Mouse (Mus musculus) cerebellum, postnatal 14 days (tissue): ENCODE measurements around the gene Klhl8.

Source experiments
- DNase-seq, 2 experiments: peaks; one replicate each; pipeline ENCODE4 v3.0.0; 2021; ENCODE audit warnings: mixed read lengths in 2 of 2

Klhl8 gene

DNA sequence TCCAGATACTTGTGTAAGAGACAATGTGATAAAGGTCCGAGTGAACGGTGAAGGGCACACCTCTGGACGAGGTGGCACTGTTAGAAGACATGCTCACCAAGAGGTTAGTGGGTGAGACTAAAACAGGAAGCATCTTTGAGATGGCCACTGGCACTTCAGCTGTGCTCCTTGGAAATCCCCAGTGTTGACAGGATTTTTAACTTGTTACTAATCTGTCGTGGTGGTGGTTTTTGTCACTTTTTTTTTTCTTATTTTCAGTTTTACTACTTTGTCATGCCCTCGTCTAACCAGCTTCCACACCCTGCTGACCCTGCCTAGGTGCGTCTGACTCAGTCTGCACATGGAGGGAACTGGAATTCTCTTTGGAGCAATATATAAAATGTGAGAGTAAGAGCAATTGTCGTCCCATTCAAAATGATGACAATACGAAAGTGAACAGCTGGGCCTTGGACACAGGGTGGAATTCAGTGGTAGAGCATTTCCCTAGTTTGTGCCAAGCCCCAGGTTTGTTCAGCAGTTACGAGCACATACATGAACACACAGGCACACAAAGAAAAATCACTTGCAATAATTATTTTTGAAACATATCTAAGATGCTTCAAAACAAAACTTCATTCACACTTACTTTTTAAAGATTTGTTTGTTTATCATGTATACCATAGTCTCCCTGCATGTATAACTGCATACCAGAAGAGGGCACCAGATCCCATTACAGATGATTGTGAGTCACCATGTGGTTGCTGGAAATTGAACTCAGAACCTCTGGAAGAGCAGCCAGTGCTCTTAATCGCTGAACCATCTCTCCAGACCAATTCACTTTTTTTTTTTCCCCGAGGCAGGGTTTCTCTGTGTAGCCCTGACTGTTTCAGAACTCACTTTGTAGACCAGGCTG, 3.5 kb upstream of the Klhl8 start:
- no peak for DNase-seq

DNA sequence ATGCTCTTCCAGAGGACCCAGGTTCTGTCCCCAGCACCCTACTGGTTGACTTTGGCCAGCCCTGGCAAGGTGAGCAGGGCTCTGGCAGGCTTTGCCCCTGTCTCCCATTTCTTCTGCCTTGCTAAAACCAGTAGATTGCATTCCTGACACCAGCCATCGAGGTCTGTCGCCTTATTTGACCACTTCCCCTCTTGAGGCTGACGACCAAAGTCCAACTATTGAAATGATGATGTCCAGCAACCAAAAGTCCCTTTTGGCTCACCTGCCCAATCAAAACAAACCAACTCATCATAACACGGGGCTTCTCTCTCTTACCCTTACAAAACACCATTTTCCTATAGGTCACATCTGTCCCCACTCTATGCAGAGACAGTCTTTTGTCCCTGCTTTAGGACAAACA, 2.1 kb upstream of the Klhl8 start:
- DNase-seq = no peak

DNA sequence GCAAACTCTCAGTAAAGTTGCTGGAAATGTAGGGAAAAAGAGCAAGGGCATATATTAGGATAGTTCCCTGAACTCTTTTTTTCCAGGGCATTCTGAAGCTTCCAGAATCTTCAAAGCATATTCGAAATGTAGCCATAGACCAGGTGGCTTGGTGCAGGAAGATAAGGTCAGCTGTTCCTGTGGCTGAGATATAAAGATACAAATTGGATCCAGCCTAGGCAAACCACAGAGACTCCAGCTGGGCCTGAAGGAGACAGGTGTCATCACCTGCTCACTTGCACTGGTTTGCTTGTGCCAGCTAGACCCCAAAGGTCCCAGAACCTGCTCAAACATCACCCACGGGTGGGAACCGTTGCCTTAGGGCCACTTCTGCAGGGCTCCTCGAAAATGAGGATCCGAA, 496 bp upstream of the Klhl8 start:
- peak in 1 of 2 experiments; percentile 15 for DNase-seq

DNA sequence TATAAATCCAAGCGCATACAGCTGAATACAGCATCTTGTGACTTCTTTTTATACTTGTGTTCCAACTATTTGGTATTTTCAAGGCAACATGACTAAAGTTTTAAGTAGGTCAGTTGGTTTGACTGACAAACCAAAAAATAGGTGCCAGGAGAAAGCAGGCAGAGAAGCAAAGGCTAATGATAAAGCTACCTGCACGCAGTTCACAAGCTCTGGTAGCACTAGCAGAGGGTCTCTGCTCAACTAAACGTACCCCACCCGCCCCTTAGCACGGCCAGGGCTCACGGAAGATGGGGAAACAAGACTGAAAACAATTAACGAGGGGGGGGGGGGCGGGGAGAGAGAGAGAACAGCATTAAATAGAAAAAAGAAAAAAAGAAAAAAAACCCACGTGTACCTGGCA, 903 bp downstream of the Klhl8 start:
- peak; percentile 12 to 15 for DNase-seq

DNA sequence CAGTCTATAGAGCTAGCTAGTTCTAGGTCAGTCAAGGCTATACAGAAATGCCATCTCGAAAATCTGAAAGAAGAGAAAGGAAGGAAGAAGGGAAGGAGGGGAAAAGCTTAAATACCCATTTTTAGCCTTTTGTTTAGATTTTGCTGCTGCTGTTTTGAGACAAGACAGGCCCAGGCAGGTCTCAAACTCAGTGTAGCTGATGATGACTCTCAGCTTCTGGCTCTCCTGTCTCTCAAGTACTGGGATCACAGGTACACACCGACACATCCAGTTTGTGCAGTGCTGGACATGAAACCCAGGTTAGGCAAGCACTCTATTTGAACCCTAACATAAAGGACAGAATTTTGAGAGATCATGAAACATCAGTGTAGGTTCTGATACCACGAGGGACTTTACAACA, 1.6 kb downstream of the Klhl8 start:
- DNase-seq = no peak

DNA sequence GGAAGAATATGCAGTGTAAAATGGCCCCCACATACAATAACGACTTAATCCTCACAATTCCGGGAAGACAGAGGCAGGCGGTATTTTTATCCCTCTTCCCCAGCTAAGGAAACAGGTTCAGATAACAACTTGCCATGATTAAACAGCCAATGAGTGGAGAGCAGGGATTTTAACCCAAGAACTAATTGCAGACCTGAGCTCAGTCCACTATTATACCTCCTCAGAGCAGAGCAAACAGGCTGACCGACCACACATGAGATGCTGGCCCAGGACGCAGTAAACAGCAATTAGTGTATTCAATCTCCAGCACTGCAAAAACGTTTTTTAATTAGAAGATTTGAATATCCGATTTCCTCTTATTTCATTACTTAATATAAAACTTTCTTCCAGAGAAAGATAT, 2.2 kb downstream of the Klhl8 start:
- DNase-seq = no peak

DNA sequence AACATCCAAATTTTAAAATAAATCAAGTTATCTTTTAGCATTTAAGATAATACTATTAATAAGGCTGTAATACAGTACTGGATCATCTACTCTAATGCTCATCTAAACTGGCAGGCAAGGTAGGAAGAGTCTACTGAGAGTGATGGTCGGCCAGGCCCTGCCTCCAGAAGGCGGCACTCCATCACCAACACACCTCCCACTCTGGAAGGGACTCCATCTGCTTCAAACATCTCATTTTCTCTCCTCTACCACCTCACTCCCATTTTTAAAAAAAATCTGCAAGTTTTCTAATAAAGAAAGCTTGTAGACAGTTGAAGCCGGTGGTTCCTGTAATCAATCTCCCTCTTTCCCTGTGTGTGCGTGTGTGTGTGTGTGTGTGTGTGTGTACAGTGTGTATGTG, 3.2 kb downstream of the Klhl8 start:
- DNase-seq = no peak

DNA sequence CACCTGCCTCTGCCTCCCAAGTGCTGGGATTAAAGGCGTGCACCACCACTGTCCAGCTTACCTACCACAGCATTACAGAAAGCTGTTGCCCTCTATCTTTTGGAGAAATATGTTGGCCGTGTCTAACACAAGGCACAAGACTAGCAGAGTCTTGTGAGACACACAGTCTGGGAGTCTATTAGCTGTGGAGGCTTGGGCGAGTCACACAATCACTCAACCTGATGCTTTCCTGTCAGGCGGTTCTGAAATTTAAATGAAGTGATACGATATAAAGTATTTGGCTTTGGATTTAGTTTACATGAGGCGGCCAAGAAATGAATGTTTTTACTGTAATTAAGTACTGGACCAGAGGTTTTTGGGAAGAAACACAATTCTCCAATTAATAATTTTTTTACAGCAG, 4.9 kb downstream of the Klhl8 start:
- DNase-seq = no peak

DNA sequence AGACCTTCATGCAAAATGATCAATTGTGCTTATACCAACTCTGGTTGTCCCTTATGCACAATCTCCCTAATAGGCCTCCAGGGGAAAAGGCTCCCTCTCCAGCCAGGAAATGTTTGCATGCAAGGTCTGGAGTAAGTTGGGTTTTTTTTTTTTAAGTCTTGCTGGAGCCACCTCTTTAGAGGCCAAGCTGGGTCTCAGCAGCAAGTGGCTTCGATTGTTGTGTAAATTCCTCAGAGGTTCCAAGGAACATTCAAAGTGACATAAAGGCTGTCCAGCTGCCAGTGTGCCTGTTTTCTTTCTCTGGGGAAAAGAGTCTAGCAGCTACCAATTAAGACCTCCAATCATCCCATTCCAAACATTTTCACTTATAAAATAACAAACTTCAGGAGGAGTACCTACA, 12.7 kb downstream of the Klhl8 start:
- no peak for DNase-seq

DNA sequence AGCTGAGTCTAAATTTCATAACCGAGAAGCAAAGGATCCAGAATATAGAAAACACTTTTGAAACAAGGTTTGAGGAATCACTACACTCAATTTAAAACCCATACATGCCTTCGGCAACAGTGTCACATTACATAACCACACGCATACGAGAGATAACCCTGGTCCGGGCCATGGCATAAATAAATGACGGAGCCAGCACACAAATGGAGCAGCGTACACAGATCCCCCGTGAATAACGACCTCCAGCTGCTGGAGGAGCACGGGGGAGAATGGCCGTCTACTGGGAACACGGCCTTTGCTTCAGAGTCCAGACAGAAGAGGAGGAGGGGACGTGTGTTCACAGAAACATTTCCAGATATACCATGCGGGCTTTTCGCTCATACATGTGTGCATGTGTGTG, 21.3 kb downstream of the Klhl8 start:
- no peak for DNase-seq

DNA sequence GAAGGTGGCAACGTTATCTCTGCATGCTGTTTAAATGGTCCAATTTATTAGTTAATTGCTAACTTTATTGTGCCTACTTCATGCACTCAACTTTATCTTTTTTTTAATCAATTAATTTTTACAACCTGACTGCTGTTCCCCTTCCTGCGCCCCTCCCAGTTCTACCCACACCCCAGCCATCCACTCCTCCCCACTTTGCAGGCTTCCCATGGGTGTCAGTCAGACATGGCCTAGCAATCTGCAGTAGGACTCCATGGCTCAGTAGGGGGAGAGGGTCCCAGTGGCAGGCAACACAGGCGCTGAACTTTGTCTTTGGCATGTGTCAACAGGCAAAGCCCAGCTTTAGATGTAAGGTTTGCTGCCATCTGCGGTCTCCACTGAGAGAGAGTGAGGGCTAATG, 47.3 kb downstream of the Klhl8 start:
- no peak for DNase-seq

DNA sequence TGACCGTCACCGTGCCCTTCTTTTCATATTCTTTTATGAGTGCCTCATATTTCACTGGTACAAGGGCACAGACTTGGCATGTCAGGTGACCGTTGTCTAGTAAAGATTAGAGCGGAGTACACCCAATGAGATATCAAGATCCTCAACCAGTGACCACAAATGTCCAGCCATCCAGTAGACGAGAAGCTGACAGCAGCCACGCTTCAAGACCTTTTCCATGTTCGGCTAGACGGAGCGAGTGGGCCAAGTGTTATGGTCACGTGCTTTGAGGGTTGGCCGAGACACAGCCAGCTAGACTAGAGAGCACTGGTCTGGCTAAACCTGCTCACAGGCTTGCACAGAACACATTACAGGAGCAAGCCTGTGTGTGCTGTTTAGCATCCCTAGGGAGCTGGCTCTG, 50.4 kb downstream of the Klhl8 start:
- DNase-seq = no peak

DNA sequence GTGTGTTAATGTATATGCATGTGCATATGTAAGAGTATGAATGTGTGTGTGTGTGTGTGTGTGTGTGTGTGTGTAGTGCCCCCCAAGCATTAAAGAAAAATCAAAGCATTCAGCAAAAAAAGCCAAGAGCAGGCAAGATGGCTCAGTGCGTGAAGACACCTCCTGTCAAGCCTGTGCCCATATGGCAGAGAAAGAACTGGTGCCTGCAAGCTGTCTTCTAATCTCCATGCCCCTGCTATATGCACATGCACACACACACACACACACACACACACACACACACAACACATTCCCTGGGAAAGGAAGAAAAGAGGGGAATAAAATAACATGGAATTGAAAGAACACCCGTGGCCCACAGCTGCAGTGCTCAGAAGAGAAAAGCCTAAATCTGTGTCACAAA, 53.9 kb downstream of the Klhl8 start:
- DNase-seq = no peak

DNA sequence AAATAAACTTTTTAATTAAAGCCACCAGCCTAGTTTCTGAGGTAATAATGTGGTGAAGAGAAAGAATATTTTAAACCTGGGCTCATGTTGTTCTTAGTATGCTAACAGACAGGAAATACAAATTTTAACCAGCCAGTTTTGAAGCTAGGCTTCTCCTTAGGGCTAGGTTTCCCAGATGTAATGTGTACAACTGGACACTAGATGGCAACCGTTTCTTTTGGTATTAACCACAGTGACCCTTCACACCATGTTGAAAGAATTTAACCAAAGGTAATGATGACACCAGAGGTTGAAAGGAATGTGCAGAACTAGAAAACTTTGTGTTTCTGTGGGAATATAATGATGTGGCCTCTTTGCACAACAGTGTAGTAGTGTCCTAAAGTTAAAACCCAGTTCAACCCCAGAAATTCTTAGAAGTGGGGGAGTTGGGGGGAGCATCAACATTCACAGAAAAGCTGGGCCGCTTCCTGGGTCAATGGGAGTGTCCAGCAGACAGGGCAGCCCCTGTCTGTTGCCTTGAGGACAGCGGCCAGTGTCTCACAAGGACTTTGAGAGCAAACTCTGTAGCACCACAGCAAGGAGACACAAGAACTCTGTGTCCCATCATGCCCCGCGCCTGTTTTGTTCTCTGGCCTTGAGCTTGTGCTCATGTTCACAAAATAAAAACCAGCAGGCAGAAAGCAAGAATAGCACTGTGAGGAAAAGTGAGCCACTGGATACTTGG, 54.6 kb downstream of the Klhl8 start:
- peak; percentile 69 to 74 for DNase-seq

DNA sequence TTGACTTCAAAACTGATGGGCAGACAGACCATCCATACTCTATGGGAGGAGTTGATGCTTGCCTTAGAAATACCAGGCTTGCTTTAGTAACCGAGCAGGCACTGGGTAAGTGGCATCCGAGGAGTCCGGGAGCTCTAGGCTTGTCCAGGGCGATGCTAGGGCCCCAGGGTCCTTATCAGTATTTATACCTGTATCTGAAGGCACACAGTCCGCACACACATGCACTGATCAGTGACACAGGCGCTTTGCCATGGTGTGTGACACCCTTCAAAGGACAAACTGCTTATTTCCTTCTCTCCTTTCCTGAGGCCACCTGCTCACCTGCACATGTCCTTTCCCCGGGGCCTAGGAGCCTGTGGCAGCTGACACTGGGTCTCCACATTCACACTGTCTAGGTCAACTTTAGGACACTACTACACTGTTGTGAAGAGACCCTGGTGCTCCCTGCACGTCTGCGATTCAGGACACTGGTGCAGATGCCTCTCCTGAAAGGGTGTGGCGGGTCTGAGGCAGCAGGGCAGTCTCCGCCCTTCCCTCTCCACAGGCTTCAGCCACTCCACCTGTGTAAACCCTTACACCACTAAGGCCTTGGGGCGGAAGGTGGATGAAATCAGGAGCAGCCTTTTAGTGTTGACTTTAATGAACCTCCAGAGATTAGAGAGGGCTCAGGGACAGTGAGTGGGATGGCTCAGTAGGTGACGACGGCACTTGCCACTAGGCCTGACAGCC, 55.4 kb downstream of the Klhl8 start:
- no peak for DNase-seq

DNA sequence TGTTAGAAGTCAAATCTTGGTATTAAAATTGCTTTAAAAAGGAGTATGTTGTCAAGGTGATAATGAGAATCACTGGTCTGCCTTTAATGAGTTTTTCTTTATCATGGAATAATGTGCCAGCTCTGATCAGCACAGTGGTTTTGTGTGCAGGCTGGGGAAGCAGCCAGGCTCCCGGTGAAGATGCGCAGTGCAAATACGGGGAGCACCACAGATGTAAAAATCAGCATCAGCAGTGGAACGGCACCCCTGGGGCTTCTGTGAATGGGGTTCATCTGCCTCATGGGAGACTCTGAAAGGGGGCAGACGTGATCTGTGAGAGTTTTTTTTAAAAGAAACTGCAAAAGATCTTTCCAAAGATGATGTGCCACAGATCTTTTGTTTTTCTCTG, 56.3 kb downstream of the Klhl8 start:
- DNase-seq = no peak

DNA sequence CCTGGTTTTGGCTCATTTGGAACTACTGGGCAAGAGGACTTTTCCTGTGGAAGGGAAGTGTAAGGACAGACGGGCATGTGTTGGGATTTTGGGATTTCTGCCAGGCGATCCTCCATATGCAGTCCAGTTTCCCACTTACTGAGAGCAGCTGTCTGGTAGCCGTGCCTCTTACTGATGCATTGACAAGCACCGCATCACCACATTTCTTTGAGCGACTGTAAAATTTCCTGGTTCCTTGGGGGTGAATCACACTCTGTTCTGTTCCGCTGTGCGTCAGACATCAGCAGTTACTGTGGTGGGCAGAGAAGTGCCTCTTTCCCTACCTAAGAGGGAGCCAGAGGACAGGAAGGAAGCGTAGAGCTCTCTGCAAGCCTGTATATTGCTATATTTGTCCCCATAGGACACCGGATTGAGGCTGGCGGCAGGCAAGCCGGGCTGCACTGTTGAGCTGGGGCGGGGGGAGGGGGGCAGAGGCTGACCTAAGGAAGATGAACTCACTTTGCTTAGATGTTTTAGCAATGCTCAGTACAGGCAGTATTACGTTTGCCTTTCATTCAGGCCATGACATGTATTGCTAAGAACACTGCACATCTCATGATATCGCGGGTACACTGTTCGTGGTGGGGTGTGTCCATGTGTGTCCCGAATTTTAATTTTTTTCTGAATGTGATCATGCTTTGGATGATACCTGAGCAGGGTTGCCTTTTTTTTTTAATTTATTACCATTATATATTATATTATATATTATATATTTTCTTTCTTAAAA, 56.8 kb downstream of the Klhl8 start:
- DNase-seq = peak; percentile 75 to 78

DNA sequence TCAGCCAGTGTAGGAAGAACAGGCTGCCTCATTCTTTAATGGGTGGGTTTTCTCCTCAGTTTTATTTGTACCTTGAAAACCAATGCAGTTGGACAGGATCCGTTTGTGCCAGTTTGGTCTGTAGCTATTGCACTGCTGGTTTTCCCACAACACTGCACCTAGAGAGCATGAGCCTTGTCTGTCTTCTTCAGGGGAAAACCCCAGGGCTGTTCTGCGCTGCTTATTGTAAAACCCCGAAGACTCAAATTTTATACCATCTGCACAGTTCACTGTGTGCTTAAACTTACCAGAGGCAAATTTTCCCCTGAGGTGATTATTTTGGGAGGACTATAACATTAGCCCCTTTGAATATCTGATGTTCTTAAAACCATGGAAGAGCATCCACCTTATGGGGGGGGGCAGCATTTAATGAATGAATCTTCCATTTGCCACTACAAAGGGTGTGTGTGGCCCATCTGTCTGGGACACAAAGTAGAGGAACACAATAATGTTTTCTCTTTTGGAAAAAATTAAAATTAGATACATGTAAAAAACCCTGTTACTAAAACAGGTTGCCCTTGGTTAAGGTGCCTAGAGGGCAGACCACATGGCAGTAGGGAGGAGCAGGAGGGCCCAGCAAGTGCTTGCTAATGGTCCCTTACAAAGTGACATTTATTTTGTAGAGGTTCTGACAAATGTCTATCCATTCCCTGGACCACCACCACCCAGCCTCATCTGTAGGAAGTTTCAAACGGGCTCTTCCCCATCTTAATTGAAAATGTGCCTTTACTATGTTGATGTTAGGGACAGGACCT, 58.1 kb downstream of the Klhl8 start:
- DNase-seq = no peak

DNA sequence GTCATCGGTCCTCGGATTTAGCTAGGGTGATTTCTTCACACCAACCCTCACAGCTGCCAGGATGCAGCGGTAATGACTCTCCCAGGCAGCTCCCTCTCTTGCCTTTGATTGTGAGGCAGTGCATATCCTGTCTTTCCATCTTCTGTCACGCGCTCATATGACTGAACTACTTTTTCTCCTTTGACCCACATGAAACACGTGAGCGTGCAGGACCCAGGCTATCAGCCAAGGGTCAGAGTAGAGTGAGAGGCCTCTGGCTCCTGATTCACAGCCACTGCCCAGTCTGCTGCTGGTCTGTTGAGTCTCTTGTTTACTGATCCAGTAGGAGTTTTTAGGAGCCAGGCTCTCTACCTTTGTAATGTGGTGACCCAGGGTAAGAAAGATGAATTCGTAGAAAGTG, 62.5 kb downstream of the Klhl8 start:
- no peak for DNase-seq

DNA sequence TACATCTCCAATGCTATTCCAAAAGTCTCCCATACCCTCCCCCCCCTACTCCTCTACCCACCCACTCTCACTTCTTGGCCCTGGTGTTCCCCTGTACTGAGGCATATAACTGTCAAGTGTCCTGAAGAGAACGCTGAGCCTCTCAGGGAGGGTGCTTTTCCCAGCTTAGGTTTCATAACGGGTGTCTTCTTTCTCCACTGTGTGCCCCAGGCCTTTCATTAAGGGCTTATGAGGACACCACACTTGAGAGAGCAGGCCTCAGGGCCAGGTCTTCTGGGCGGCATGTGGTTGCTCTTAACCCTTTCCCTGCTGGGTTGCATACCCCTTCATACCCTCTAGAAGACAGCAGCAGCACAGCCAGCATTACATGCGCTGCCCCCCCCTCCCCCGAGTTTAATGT, 64.5 kb downstream of the Klhl8 start:
- no peak for DNase-seq

DNA sequence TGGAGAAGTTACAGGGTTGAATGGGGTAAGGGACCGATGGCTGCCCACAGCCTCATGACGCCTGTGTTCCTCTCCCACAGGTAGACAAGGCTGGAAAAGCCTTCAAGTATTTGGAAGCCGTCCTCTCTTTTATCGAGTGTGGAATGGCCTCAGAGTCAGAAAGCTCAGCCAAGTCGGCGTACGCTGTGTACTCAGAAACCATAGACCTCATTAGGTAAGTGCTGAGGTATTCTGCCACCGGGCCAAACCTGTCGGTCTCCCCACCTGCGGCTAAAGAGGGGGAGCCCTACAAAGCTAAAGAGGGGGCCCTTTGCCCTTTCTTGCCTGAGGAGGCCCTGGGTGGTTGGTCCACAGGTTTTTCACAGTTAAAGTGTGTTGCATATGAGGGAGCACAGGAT, 64.9 kb downstream of the Klhl8 start:
- no peak for DNase-seq
